Mouse (Mus musculus): Measurements from ENCODE around the gene Zmynd19.

Zmynd19 gene

GRCm38 (mm10) chr2:24949421-24950188 is at the start of gene Zmynd19:
Zmynd19 (plus strand) TSS chr2:24949792.
- peak; percentile 95 for DNase-seq (ENCODE audit: low read depth, low spot score)

GRCm38 (mm10) chr2:24901055-24901454 is 48.5 kb upstream of the Zmynd19 start:
- DNase-seq (ENCODE audit: low read depth, low spot score), result no peak

DNA sequence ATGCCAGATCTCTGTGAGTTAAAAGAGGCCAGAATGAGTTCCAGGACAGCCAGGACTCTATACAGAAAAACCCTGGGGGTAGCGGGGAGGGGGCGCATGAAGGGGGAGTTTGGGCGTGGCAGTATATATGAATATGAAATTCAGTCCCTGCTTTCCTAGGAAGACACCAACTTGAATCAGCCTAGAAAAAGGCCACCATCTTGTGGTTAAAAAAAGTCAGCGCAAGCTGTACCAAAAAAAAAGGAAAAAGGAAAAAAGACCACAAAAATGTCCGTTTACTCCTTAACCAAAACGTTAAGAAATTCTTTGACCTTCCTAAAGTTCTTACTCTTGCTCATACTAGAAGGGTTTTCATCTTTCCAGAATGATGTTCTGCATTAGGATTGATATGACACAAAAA is 46.6 kb upstream of the Zmynd19 start:
- no peak for DNase-seq (ENCODE audit: low read depth, low spot score)

GRCm38 (mm10) chr2:24904823-24905652 is 44.6 kb upstream of the Zmynd19 start:
- DNase-seq (ENCODE audit: low read depth, low spot score), result no peak

DNA sequence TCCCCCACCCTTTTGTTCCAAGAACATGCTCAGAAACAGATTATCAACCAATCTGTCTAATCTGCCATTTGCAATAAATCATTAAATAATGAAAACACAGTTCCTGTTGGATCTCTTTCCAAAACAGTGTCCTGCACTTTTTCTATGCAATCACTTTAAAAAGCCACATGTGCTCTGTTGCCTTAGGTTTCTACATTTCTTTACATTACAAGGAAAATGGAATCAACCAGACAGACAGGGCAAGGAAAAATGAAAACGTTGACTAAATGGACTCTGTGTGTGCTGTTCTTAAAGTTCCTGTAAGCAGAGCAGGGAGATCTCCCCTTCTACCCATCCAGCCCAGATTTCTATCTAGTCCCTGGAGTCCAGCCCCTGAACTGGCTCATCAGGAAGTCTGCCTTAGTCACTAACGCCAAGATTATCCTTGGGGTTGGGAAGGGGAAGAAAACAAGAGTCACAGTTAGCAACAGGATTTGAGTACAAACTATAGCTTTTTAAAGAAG is 43.9 kb upstream of the Zmynd19 start:
- no peak for DNase-seq (ENCODE audit: low read depth, low spot score)

GRCm38 (mm10) chr2:24910481-24910880 is 39.1 kb upstream of the Zmynd19 start:
- DNase-seq (ENCODE audit: low read depth, low spot score), result no peak

- no peak for DNase-seq (ENCODE audit: low read depth, low spot score)
Observed at GRCm38 (mm10) chr2:24912189-24912588, 37.4 kb upstream of the Zmynd19 start.

- DNase-seq (ENCODE audit: low read depth, low spot score), result no peak
Observed at GRCm38 (mm10) chr2:24912589-24912988, 37.0 kb upstream of the Zmynd19 start.

DNA sequence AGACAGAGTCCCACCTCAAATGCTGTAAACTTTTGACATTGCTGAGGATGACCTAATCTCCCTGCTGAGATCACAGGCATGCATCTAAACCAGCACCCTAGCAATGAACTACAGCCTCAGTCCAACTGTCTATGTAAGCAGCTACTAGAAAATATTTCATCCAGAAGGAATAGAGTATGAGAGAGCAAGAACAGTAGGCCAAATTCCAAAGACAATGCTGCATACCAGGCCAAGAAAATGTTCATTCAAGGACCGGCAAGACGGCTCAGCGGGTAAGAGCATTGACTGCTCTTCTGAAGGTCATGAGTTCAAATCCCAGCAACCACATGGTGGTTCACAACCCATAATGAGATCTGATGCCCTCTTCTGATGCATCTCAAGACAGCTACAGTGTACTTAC is 34.8 kb upstream of the Zmynd19 start:
- no peak for DNase-seq (ENCODE audit: low read depth, low spot score)

DNA sequence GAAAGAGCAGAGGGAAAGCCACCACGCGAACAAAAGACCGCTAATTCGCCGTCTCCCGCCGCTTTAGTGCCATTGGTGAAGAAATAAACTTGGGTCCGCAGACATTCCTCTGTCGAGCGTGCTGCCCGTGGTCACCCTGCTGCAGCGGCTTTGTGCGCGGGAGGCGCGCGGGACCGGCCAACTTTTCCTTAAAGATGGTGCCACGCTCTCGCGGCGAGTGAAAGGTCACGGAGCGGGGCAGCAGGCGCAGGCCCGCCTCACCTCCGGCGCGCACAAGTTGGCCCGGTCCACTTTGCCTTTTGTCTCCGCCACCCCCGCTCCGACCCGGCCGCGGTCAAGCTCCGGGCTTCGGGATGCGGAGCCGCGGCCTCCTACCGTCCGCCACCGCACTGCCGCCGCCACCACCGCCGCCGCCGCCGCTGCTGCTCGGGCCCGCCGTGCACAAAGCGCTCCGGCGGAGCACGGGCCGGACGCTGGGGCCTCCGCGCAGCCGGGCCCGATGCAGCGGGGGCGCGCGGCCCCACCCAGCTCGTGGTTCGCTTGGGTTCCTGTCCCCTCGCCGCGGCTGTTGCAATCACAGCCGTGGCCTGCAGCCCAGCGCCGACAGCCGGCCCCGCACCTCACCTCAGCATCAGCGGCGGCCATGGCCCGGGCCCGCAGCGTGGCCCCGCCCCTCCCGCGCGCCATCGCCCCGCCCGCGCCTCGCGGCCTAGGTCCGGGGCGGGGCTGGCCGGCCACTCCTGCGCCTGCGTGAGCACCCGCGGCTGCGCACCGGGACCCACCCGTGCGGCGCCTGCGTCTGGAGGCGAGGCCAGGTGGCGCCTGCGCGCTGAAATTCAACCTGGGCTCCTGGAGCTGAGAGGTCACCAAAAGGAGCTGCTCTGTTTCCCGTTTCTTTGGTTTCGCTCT is 30.4 kb upstream of the Zmynd19 start, which contains the start of gene Ehmt1:
TSS of gene Ehmt1 (minus strand) at position 685 of the 909 bp plus-strand sequence.
- peak; percentile 91 for DNase-seq (ENCODE audit: low read depth, low spot score)

GRCm38 (mm10) chr2:24919839-24920175 is 29.8 kb upstream of the Zmynd19 start:
- no peak for DNase-seq (ENCODE audit: low read depth, low spot score)

DNA sequence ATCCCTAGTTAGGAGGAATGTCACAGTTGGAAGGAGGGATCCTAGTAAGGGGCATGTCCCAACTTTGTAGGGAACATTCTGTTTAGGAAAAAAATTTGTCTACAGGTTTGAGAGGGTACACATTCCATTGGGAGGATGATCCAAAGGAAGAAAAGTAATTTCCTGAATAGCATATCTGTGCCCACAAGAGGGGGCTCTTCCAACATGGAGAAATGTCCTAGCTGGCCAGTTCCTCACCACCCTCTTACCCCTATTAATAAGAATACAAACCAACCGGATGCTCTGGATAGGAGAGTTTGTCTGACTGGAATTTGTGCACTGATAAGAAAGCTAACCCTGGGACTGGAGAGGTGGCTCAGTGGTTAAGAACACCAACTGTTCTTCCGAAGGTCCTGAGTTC is 26.0 kb upstream of the Zmynd19 start:
- DNase-seq (ENCODE audit: low read depth, low spot score), result no peak

- no peak for DNase-seq (ENCODE audit: low read depth, low spot score)
Observed at GRCm38 (mm10) chr2:24925284-24925683, 24.3 kb upstream of the Zmynd19 start.

- no peak for DNase-seq (ENCODE audit: low read depth, low spot score)
Observed at GRCm38 (mm10) chr2:24926345-24926964, 23.1 kb upstream of the Zmynd19 start.

DNA sequence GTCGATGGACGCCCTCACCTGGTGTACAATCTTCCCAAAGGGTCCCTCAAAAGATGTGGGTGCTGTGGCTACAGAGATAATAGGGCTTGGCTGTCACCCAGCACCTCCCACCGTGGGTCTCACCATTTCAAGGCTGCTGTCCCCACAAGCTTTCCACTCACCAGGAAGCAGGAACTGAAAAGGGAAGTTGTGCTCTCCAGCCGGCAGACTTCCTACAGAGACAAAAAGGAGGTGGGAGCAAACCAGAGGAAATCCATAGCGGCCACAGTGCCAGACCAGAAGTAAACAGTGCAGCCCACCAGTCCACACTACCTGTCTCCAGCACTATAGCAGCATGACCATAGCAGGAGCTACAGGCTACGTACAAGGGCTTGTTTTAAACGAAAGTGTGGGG is 22.6 kb upstream of the Zmynd19 start:
- DNase-seq (ENCODE audit: low read depth, low spot score), result no peak

DNA sequence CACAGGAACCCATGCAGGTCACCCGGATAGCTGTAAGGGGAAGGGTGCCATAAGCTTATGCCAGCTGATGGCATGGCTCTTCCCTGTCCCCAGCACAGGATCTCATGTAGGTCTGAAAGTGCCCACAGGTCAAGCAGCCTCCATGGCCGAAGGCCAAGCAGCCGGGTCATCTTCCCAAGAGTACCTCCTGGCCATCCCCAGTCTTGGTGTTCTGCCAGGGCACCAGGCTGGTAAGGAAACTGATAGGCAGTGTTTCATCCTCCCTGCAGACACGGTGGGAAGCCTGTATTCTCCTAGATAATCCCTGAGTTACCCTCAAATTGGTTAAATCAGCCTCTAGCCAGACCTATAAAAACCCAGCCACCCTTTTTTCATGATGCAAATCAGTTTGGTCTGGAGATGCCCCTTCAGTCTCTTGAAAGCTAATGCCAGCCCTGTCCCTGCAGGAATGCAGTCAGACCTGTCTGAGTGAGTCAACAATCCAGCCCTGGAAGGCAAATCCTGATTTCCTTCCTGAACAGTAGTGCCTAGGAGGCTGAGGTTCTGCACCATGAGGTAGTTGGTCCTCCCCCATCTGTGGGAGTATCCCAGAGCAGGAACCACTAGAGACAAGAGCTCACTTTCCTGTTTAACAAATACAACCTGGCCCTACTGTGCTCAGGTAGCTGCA is 21.6 kb upstream of the Zmynd19 start:
- DNase-seq (ENCODE audit: low read depth, low spot score), result no peak

DNA sequence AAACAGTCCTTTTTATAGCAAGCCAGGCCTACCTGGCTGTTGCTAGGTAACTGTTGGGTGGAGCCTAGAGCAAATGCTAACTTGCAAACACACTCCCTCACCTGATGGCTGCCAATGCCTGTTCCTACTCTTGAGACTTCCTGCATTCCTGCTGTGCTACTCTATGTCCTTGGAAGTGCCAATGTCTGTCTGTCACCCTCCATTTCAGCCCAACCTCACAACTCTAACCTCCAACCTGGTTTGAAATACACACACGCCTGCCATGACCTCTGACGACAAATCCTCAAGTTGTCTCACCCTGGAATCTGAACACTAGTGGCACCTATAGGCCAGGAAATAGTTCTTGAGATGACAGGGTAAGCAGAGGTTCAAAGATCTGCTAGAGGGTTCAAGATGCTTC is 20.5 kb upstream of the Zmynd19 start:
- DNase-seq (ENCODE audit: low read depth, low spot score), result no peak

- DNase-seq (ENCODE audit: low read depth, low spot score), result no peak
Observed at GRCm38 (mm10) chr2:24929593-24929992, 20.0 kb upstream of the Zmynd19 start.

- DNase-seq (ENCODE audit: low read depth, low spot score), result no peak
Observed at GRCm38 (mm10) chr2:24934441-24934963, 15.1 kb upstream of the Zmynd19 start.

DNA sequence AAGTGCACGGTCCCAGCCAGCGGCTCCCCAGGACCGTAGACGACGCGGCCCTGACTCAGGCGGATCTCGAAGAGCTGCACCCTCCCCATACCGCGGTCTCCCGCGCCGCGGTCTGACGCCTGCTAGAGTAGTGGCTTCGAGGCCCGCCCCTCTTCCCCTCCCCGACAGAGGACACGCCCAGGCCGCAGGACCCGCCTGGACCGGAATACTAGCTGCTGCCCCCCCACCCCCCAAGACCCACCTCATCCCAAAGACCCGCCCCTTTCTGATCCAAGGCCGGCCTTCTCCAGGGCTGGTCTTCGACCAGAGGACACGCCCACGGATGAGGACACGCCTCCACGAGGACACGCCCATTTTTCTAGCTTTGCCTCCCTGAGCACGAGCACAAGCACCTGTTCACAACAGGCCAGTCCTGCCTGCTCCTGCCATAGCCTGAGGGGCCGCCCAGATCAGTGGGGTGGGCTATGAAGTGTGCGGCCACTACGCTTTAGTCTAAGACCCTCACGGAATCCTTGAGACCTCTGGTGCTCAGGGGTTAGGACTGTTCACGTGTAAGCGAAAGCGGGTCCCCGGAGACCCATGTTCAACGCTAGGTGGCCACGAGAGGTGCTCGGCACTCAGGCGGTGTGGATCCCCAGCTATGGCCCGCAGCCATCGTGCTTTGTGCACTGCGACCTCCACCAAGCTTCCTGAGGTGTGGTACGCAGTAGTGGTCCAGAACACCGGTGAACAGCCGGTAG is 14.4 kb upstream of the Zmynd19 start, which contains the start of gene Arrdc1:
TSS of gene Arrdc1 (minus strand) at position 196 of the 740 bp plus-strand sequence.
- peak; percentile 91 for DNase-seq (ENCODE audit: low read depth, low spot score)
